Mouse (Mus musculus) stomach, embryonic 16.5 days (tissue): ENCODE measurements around the gene Tcaim. TPM values are rescaled to one million over a fixed set of nuclear protein-coding genes. Genes with fewer than 3 reads are reported as not detected.

Experiments
- polyA plus RNA-seq: library from polyadenylated mRNA; unstranded; fragments of >200 nt; fragmentation: Nextera tagmentation; extraction: Ambion mirVana; gene quantifications from 2 replicates; pipeline ENCODE4 v1.2.1, GENCODE M21; 2015

The Tcaim gene
- polyA plus RNA-seq, 1 experiment from 2014 or later, result 6.0 TPM

Other genes starting within 250 kb of the Tcaim start
- gene Topaz1, start 58.2 kb upstream of the Tcaim start, polyA plus RNA-seq, result 0.04 TPM in 1 of 2 replicates, not detected in the other
- gene Gm35549, start 38.5 kb downstream of the Tcaim start, polyA plus RNA-seq, result 0.77 TPM in 1 of 2 replicates, not detected in the other
- gene Zfp445, start 60.5 kb downstream of the Tcaim start, polyA plus RNA-seq, result 70.9 and 79.6 TPM in 2 replicates
- gene Zkscan7, start 80.1 kb downstream of the Tcaim start, polyA plus RNA-seq, result 4.8 and 4.9 TPM in 2 replicates
- 12.0 and 12.6 TPM in 2 replicates for gene Zfp105, start 117.5 kb downstream of the Tcaim start, polyA plus RNA-seq
- gene 1110059G10Rik, start 145.5 kb downstream of the Tcaim start, polyA plus RNA-seq, result 27.4 and 32.7 TPM in 2 replicates
- 32.0 and 36.2 TPM in 2 replicates for gene Kif15, start 145.5 kb downstream of the Tcaim start, polyA plus RNA-seq
- gene Tmem42, start 215.8 kb downstream of the Tcaim start, polyA plus RNA-seq, result 18.7 and 20.7 TPM in 2 replicates
- gene Tgm4, start 229.2 kb downstream of the Tcaim start, polyA plus RNA-seq, result 0.48 and 0.50 TPM in 2 replicates